Mouse (Mus musculus) heart, embryonic 11.5 days (tissue): ENCODE data around the gene Ly6f. TPM values are rescaled to one million over a fixed set of nuclear protein-coding genes. Genes with fewer than 3 reads are reported as not detected.

ENCODE experiments used
- ATAC-seq: fragments of 200-750 bp; cut with Nextera tagmentation; replicated peaks from 2 replicates; pipeline ENCODE4 v1.8.0; 2017; ENCODE audit warnings: moderate library complexity; ENCODE audit not compliant: insufficient number of reproducible peaks, low FRiP score, low TSS enrichment
- H3K27ac ChIP-seq: fragments of 300-500 bp; sonication (generic); 2 replicates; pipeline ENCODE4 v1.5.1; 2014; ENCODE audit warnings: mild to moderate bottlenecking, low read depth, low read length
- H3K27me3 ChIP-seq: fragments of 300-500 bp; sonication (generic); 2 replicates; pipeline ENCODE4 v1.6.1; 2014; ENCODE audit warnings: mild to moderate bottlenecking, low read length, mixed read lengths; ENCODE audit not compliant: control insufficient read depth, insufficient read depth
- H3K36me3 ChIP-seq: fragments of 300-500 bp; sonication (generic); 2 replicates; pipeline ENCODE4 v1.6.1; 2014; ENCODE audit warnings: mild to moderate bottlenecking, low read length, moderate library complexity, mixed read lengths; ENCODE audit not compliant: control insufficient read depth, insufficient read depth
- H3K4me1 ChIP-seq: fragments of 300-500 bp; sonication (generic); 2 replicates; pipeline ENCODE4 v1.6.1; 2014; ENCODE audit warnings: low read length; ENCODE audit not compliant: control insufficient read depth, insufficient read depth
- H3K4me2 ChIP-seq: fragments of 300-500 bp; sonication (generic); 2 replicates; pipeline ENCODE4 v1.6.1; 2014; ENCODE audit warnings: mild to moderate bottlenecking, moderate library complexity
- H3K4me3 ChIP-seq: fragments of 300-500 bp; sonication (generic); 2 replicates; pipeline ENCODE4 v1.5.1; 2014; ENCODE audit warnings: low read depth, low read length
- H3K9ac ChIP-seq: fragments of 300-500 bp; sonication (generic); 2 replicates; pipeline ENCODE4 v1.6.1; 2014; ENCODE audit warnings: mild to moderate bottlenecking, low read depth, low read length, moderate library complexity
- H3K9me3 ChIP-seq: fragments of 300-500 bp; sonication (generic); replicated peaks from 2 replicates; pipeline ENCODE4 v1.6.1; 2016; ENCODE audit warnings: low read length; ENCODE audit not compliant: control insufficient read depth
- WGBS: fragments of 180-500 bp; shearing (Covaris S2); extraction: QIAGEN DNeasy Blood & Tissue Kit; methylation state at CpG from one replicate; pipeline ENCODE4 v1.1.7; 2014; ENCODE audit not compliant: insufficient replicate concordance; 5-methylcytosine and 5-hydroxymethylcytosine counted together
- polyA plus RNA-seq: library from polyadenylated mRNA; unstranded; fragments of >200 nt; fragmentation: Nextera tagmentation; extraction: Ambion mirVana; gene quantifications from 2 replicates; pipeline ENCODE4 v1.2.1, GENCODE M21; 2014

Ly6f gene
- polyA plus RNA-seq, 1 experiment from 2014 or later, result not detected

DNA sequence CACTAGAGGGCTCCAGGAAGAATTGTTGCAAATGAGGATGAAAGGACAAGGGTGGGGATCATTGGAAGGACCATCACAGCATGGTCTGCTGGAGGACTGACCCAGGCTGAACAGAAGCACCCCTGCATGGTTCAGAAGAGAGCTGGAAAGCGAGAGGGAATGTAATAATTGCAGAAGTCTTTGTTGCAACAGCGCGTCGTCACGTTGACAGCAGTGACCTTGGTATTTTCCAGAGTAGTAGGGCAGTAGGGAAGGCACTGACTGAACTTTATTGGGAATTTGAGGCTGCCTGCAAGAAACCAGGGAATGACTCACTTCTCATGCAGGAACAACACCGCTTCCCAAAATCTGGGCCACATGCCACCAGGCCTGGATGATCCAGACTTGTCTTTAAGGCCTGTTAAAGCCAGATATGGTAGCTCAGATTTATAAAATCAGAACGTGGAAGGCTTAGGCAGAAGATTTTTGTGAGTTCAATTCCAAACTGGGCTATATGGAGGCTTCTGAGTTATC is 25.7 kb downstream of the Ly6f start:
- ATAC-seq, result no peak
- H3K4me1 ChIP-seq, result no peaks in the 10 kb centered on the region
- no peak overlapping the region for H3K4me3 ChIP-seq
- WGBS, result 75% methylated on average over 7 of the region's 7 CpGs
- H3K27ac ChIP-seq, result no peak overlapping the region
- H3K9ac ChIP-seq, result no peak overlapping the region
- no peak overlapping the region for H3K4me2 ChIP-seq
- H3K36me3 ChIP-seq, result no peaks in the 10 kb centered on the region
- H3K9me3 ChIP-seq, result peaks cover 2% of the 10 kb centered on the region; the same call in 1 of the 2 replicates
- H3K27me3 ChIP-seq, result no peaks in the 10 kb centered on the region

DNA sequence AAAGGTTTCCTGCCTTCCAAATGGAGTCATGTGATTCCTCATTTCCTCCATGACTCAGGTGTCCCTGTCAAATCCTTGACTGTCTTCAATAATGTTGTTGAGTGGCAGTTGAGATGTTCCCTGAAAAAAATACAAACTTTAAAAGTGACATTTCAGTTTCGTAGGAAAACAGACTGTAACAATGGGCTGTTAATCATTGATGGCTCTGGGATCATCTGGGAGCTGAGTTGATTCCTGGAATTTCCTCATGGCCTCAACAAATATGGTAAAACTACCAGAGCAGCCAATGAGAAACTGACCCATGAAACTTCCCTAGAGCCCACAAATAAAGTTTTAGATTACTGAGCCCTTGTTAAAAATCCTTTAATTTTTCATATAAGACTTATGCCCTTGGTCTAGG is 37.9 kb downstream of the Ly6f start:
- 54% methylated on average over 1 of the region's 1 CpGs for WGBS
- peaks cover 3% of the 10 kb centered on the region; the same call in 1 of the 2 replicates for H3K9me3 ChIP-seq
- H3K36me3 ChIP-seq, result no peaks in the 10 kb centered on the region
- H3K27ac ChIP-seq, result no peak overlapping the region
- H3K27me3 ChIP-seq, result no peaks in the 10 kb centered on the region
- ATAC-seq, result no peak
- no peaks in the 10 kb centered on the region for H3K4me1 ChIP-seq
- H3K4me2 ChIP-seq, result no peak overlapping the region
- H3K9ac ChIP-seq, result no peak overlapping the region
- H3K4me3 ChIP-seq, result no peak overlapping the region

DNA sequence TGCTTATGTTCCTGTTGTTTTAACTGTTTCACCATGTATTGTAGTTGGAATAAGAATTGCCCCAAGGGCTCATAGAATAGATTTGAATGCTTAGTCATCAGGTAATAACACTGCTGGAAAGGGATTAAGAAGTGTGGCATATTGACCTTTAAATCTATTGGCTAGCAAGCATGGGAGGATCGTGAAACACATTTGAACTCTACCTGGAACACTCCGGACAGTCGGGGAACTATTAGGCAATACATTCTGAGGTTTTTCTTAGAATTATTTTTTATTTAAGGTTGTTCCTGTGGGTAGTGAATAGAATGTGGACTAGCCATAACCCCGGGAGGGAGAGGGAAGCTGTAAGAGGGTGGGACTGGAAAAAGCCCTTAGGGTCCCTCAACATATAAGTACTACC is 41.0 kb downstream of the Ly6f start:
- 76% methylated on average over 4 of the region's 4 CpGs for WGBS
- no peak overlapping the region for H3K4me3 ChIP-seq
- no peak overlapping the region for H3K9ac ChIP-seq
- peaks cover 3% of the 10 kb centered on the region; the same call in 1 of the 2 replicates for H3K9me3 ChIP-seq
- no peaks in the 10 kb centered on the region for H3K36me3 ChIP-seq
- H3K4me2 ChIP-seq, result no peak overlapping the region
- ATAC-seq, result no peak
- no peaks in the 10 kb centered on the region for H3K27me3 ChIP-seq
- no peak overlapping the region for H3K27ac ChIP-seq
- H3K4me1 ChIP-seq, result no peaks in the 10 kb centered on the region

DNA sequence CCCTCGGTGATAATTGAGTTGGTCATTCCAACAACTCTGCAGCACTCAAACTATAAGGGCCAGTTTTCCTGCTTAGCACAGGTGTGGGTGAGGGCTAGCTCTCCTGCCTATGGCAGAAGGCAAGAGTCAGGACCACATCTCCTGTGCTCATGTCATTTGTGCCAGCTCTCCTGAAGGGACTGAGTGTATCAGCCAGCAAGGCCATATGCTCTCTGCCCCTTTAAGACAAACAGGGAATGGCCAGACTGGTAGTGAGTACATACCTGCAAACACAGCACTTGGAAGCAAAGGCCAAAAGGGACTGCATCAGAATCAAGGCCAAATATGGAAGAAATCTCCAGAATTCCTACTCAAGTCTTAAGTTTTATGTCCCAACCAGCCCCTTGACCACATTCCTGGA is 41.7 kb downstream of the Ly6f start:
- no peak for ATAC-seq
- WGBS, result 93% methylated on average over 1 of the region's 1 CpGs

DNA sequence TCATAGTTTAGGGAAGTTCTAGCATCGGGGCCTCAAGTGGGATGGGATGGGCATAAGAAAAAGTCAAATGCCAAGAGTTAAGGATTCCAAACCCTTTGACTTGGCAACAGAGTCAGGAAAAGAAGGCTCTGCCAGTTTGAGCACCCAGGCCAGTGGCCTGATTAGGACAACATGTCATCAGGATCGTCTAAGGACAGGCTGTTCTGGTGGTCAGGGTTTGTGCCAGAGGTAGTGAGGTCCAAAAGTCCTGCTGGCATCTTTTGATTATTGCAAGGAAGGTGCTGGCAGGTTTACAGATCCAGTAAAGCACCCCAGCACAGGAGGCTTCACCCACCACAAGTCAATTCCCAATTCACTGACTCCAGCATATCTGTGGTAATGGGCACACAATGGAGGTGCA is 46.2 kb downstream of the Ly6f start:
- no peaks in the 10 kb centered on the region for H3K9me3 ChIP-seq
- no peaks in the 10 kb centered on the region for H3K36me3 ChIP-seq
- no peak overlapping the region for H3K27ac ChIP-seq
- 78% methylated on average over 2 of the region's 2 CpGs for WGBS
- no peaks in the 10 kb centered on the region for H3K27me3 ChIP-seq
- H3K4me3 ChIP-seq, result no peak overlapping the region
- no peaks in the 10 kb centered on the region for H3K4me1 ChIP-seq
- ATAC-seq, result no peak
- no peak overlapping the region for H3K9ac ChIP-seq
- no peak overlapping the region for H3K4me2 ChIP-seq

More for the DNA sequence above, 41.7 kb downstream of the Ly6f start:
- H3K4me3 ChIP-seq, result no peak overlapping the region
- no peaks in the 10 kb centered on the region for H3K27me3 ChIP-seq
- H3K9me3 ChIP-seq, result peaks cover 3% of the 10 kb centered on the region; the same call in 1 of the 2 replicates
- no peaks in the 10 kb centered on the region for H3K4me1 ChIP-seq
- H3K4me2 ChIP-seq, result no peak overlapping the region
- no peak overlapping the region for H3K9ac ChIP-seq
- H3K27ac ChIP-seq, result no peak overlapping the region
- H3K36me3 ChIP-seq, result no peaks in the 10 kb centered on the region

DNA sequence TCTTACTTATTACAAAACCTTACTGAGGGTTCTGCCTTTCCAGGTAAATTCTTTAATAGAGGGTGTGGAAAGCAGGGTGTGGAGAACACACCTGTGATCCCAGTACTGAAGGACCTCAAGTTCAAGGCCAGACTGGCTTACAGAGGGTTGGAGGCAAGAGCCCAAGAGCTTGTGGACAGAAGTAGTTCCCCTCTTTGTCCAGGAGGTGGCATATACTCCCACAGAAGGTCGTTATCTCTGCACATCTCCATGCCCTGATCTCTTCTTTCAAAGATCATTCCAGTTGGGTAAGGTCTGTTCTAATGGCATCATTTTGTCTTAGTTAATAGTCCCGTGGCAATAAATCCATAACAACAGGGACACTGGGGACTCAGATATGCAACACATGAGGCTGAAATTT is 49.0 kb downstream of the Ly6f start:
- no peak overlapping the region for H3K4me3 ChIP-seq
- no peaks in the 10 kb centered on the region for H3K36me3 ChIP-seq
- H3K9ac ChIP-seq, result no peak overlapping the region
- no peaks in the 10 kb centered on the region for H3K4me1 ChIP-seq
- 54% methylated on average over 2 of the region's 2 CpGs for WGBS
- no peak overlapping the region for H3K27ac ChIP-seq
- no peaks in the 10 kb centered on the region for H3K9me3 ChIP-seq
- H3K27me3 ChIP-seq, result no peaks in the 10 kb centered on the region
- ATAC-seq, result no peak
- H3K4me2 ChIP-seq, result no peak overlapping the region

DNA sequence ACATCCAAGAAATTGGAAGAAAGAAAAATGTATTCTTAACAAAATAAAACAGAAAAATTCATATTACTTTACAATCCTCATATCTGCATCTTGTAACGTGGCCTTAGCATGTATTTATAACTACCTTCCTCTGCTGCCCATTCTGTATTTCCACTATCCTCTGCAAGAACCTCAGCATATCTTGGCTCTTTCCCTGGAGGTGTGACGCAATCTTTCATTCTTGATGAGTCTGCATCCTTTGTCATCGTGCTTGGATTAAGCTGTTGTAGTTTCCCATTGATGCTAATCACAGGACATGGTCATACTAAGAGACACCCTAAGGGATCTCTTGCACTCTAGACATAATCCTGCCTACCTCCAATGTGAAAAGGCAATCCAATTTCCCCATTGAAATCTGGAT is 50.4 kb downstream of the Ly6f start:
- Histone ChIP-seq H3K4me3 (no peak overlapping the region), H3K27ac (no peak overlapping the region), H3K9me3 (no peaks in the 10 kb centered on the region), H3K9ac (no peak overlapping the region), H3K36me3 (no peaks in the 10 kb centered on the region), H3K4me2 (no peak overlapping the region), H3K4me1 (no peaks in the 10 kb centered on the region), H3K27me3 (no peaks in the 10 kb centered on the region)
- no peak for ATAC-seq
- WGBS, result 71% methylated on average over 3 of the region's 3 CpGs

DNA sequence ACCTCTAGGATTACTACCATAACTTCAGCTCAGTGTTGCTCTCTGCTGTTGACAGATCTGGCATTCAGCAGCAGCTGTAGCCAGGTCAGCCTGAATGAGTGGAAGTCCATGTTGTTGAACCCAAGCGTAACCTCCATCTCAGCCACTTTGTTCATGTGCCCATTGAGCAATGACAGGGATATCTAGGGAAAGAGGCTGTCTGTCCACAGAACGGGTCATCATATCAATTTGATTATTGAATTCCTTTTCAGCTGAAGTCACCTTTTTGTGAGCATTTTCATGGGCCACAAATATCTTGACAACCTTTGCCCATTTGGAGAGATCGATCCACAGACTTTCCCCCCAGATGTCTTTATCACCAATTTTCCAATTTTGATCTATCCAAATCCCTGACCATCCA is 51.9 kb downstream of the Ly6f start:
- no peak overlapping the region for H3K4me3 ChIP-seq
- no peak overlapping the region for H3K9ac ChIP-seq
- H3K9me3 ChIP-seq, result no peaks in the 10 kb centered on the region
- H3K4me2 ChIP-seq, result no peak overlapping the region
- H3K27ac ChIP-seq, result no peak overlapping the region
- ATAC-seq, result no peak
- H3K27me3 ChIP-seq, result no peaks in the 10 kb centered on the region
- no peaks in the 10 kb centered on the region for H3K4me1 ChIP-seq
- WGBS, result 75% methylated on average over 3 of the region's 3 CpGs
- no peaks in the 10 kb centered on the region for H3K36me3 ChIP-seq
